Mouse (Mus musculus): Measurements from ENCODE around the gene Serpini1.

DNA sequence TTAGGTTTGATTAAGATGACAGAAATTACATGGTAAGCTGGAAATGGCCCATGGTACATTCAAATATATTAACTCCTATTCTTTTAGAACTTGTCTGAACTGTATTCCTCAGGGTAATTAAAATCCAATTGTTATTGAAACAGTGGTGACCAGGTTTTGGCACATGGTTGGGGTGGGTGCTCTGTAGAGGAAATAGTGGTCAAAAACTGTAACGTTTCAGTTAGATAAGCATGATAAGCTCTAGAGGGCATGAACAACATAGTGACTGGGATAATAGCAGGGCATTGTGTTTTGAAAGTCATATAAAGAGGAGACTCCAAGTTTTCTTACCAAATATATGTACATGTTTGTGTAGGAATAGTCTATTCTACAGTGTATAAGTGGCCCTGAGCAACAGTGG lies 134.7 kb downstream of the Serpini1 start:
- no peak for TF ChIP-seq CHD2 (IDR thresholded peaks at IDR 0.05; ENCODE audit: low read length)
- TF ChIP-seq MAZ (IDR thresholded peaks at IDR 0.05; ENCODE audit: low read depth, low read length): no peak
- no peak for TF ChIP-seq POLR2AphosphoS2 (IDR thresholded peaks at IDR 0.05; ENCODE audit: low read depth, low read length)
- TF ChIP-seq CHD1 (IDR thresholded peaks at IDR 0.05; ENCODE audit: low read depth, low read length): no peak
- TF ChIP-seq POLR2A (IDR thresholded peaks at IDR 0.05; ENCODE audit: low read depth, low read length): no peak
- no peak for TF ChIP-seq KAT2A (IDR thresholded peaks at IDR 0.05; ENCODE audit: insufficient replicate concordance, low read length)
- no peak for TF ChIP-seq EP300 (IDR thresholded peaks at IDR 0.05; ENCODE audit: low read length)
- TF ChIP-seq JUND (conservative IDR thresholded peaks at IDR 0.05; ENCODE audit: low read depth, low read length): no peak
- no peak for TF ChIP-seq CTCF (conservative IDR thresholded peaks at IDR 0.05 in 1 of 2, IDR thresholded peaks at IDR 0.05 in 1 of 2; ENCODE audit: low read depth in 2 of 2, low read length in 2 of 2)
- no peak for TF ChIP-seq USF2 (conservative IDR thresholded peaks at IDR 0.05; ENCODE audit: low read depth, low read length)
- no peak for TF ChIP-seq TCF12 (IDR thresholded peaks at IDR 0.05; ENCODE audit: low read depth, low read length)
- TF ChIP-seq ZC3H11A (IDR thresholded peaks at IDR 0.05; ENCODE audit: low read depth, low read length): no peak
- TF ChIP-seq SMC3 (IDR thresholded peaks at IDR 0.05; ENCODE audit: low read depth, low read length): no peak

All from CH12.LX (cell line).